Mouse (Mus musculus) hindbrain, embryonic 12.5 days (tissue): Measurements from ENCODE around the gene Mfsd4a. TPM values are rescaled to one million over a fixed set of nuclear protein-coding genes. Genes with fewer than 3 reads are reported as not detected.

Experiments used
- ATAC-seq: fragments of 200-750 bp; cut with Nextera tagmentation; 2 replicates; pipeline ENCODE4 v1.8.0; 2017; ENCODE audit warnings: moderate TSS enrichment; ENCODE audit not compliant: low FRiP score
- H3K27ac ChIP-seq: fragments of 300-500 bp; sonication (generic); 2 replicates; pipeline ENCODE4 v1.5.1; 2016; ENCODE audit warnings: mild to moderate bottlenecking
- H3K27me3 ChIP-seq: fragments of 300-500 bp; sonication (generic); 2 replicates; pipeline ENCODE4 v1.6.1; 2016; ENCODE audit warnings: mild to moderate bottlenecking
- H3K36me3 ChIP-seq: fragments of 300-500 bp; sonication (generic); 2 replicates; pipeline ENCODE4 v1.6.1; 2016; ENCODE audit warnings: mild to moderate bottlenecking
- H3K4me1 ChIP-seq: fragments of 300-500 bp; sonication (generic); 2 replicates; pipeline ENCODE4 v1.6.1; 2016
- H3K4me2 ChIP-seq: fragments of 300-500 bp; sonication (generic); replicated peaks from 2 replicates; pipeline ENCODE4 v1.6.1; 2016; ENCODE audit warnings: mild to moderate bottlenecking
- H3K4me3 ChIP-seq: fragments of 300-500 bp; sonication (generic); 2 replicates; pipeline ENCODE4 v1.5.1; 2016; ENCODE audit warnings: mild to moderate bottlenecking
- H3K9ac ChIP-seq: fragments of 300-500 bp; sonication (generic); 2 replicates; pipeline ENCODE4 v1.6.1; 2016; ENCODE audit warnings: mild to moderate bottlenecking, moderate library complexity
- H3K9me3 ChIP-seq: fragments of 300-500 bp; sonication (generic); replicated peaks from 2 replicates; pipeline ENCODE4 v1.6.1; 2016; ENCODE audit warnings: mild to moderate bottlenecking
- WGBS: fragments of 180-500 bp; shearing (Covaris S2); methylation state at CpG from one replicate; pipeline ENCODE4 v1.1.7; 2016; 5-methylcytosine and 5-hydroxymethylcytosine counted together
- polyA plus RNA-seq: library from polyadenylated mRNA; unstranded; fragments of >200 nt; fragmentation: Nextera tagmentation; extraction: Ambion mirVana; gene quantifications from 2 replicates; pipeline ENCODE4 v1.2.1, GENCODE M21; 2016

The Mfsd4a gene
- polyA plus RNA-seq, 1 experiment from 2014 or later: 15.4 TPM

DNA sequence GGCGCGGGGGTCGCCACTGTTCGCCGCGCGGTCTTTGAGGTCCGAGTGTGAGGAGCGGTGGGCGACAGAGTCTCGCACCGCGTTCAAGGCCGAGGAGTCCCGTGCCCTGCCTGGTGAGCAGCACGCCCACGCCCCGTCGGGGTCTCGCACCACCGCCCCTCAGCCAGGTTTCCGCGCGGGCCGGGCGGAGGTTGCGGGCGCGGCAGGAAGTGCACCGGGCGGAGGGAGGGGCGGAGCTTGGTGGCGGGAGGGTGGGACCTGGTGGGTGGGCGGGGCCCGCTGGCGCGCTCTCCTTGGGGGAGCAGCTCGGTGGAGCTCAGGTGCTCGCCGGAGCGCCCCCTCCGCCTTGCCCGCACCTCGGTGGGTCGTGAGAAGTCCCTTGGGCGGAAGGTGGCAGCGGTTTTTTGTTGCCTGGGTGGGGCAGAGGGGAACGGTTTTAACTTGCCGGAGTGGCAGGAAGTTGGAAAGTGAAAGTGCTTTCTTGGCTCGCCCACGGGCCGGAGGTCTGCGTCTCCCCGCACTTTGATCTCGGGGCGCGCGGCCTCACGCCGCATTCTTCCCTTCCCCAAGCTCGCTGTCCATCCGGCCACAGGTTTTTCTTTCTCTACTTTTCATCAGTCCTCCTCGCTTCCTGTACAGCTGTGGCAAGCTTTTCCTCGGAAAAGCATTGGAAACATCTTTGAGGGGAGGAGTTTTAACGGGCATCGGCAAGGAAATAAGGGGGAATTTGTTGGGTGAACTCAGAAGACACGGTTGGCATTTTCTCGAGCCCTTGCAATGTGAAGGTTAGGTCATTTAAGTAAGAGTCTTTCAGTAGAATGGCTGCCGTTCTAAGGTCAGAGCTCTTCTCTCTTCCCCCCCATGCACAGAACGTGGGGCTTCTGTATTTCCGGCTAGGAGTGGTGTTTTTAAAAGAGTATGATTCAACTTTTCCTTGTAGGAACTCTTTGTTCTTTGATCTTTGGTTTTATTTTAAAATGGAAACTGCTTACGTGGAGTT, 59.7 kb downstream of the Mfsd4a start:
- peak overlapping the region; percentile 98 for H3K27ac ChIP-seq
- ATAC-seq: peak; percentile 92
- peak overlapping the region; percentile 93 for H3K9ac ChIP-seq
- WGBS: 1% methylated on average over 66 of the region's 72 CpGs
- peak overlapping the region; percentile 80 for H3K4me2 ChIP-seq
- H3K9me3 ChIP-seq: no peaks in the 10 kb centered on the region
- H3K36me3 ChIP-seq: no peaks in the 10 kb centered on the region
- peaks cover 18% of the 10 kb centered on the region for H3K4me1 ChIP-seq
- H3K4me3 ChIP-seq: peak overlapping the region; percentile 87
- H3K27me3 ChIP-seq: no peaks in the 10 kb centered on the region

DNA sequence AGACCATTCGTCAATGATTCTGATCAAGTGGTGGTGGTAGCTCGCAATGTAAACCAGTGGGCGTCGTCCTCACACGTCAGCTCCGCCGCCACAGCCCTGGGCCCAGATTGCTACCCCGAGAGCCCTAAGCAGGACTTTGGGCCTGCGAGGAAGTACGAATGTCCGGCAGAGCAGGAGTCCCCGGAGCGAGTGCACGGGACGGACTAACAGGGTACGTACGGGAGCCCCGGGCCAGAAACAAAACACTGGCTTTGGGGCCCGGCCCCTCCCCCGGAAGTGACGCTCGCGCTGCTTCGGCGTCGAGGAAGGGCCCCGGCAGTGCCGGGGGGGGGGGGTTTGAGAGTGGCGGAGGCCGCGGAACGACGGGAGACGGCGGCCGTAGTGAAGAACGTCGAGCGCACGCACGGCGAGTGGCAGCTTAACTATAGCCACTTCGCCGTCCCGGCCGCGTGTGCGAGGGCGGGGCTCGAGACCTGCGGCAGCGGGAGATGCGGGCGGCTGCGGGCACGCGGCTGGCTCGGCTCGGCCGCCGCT, 60.5 kb downstream of the Mfsd4a start, which contains the start of gene Elk4:
TSS of gene Elk4 (plus strand) at position 326 of the 534 bp plus-strand sequence.
- no peaks in the 10 kb centered on the region for H3K36me3 ChIP-seq
- no peaks in the 10 kb centered on the region for H3K9me3 ChIP-seq
- WGBS: under 1% methylated on average over 53 of the region's 61 CpGs
- H3K4me2 ChIP-seq: peak within 1 kb of the TSS; percentile 80
- peak within 1 kb of the TSS; percentile 93 for H3K9ac ChIP-seq
- ATAC-seq: peak; percentile 94
- peak within 1 kb of the TSS; percentile 87 for H3K4me3 ChIP-seq
- peaks cover 18% of the 10 kb centered on the region for H3K4me1 ChIP-seq
- H3K27ac ChIP-seq: peak within 1 kb of the TSS; percentile 98
- H3K27me3 ChIP-seq: no peaks in the 10 kb centered on the region

DNA sequence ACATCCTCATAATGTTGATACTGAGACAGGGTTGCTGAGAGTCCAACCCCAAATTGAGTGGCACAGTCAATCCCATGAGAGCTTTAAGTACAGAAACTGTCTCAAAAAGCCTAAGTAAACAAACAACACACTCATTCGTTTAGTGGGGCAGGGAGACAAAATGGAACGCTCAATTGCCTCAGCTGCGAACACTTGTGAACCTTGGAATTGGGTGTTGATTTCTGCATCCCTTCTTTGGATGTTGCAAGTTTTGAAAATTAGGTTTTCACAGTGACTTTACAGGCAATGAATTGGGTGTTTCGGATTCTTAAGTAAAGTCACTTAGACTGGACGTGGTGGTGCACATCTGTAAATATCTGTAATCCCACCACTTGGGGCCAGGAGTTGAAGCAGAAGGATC, 61.1 kb downstream of the Mfsd4a start:
- H3K4me2 ChIP-seq: peak overlapping the region; percentile 80
- no peak for ATAC-seq
- H3K27ac ChIP-seq: peak overlapping the region; percentile 35; the same call in 1 of the 2 replicates
- WGBS: 36% methylated on average over 5 of the region's 5 CpGs
- no peaks in the 10 kb centered on the region for H3K9me3 ChIP-seq
- H3K4me3 ChIP-seq: peak overlapping the region; percentile 87
- no peak overlapping the region for H3K9ac ChIP-seq
- H3K27me3 ChIP-seq: no peaks in the 10 kb centered on the region
- H3K36me3 ChIP-seq: no peaks in the 10 kb centered on the region
- H3K4me1 ChIP-seq: peaks cover 18% of the 10 kb centered on the region

DNA sequence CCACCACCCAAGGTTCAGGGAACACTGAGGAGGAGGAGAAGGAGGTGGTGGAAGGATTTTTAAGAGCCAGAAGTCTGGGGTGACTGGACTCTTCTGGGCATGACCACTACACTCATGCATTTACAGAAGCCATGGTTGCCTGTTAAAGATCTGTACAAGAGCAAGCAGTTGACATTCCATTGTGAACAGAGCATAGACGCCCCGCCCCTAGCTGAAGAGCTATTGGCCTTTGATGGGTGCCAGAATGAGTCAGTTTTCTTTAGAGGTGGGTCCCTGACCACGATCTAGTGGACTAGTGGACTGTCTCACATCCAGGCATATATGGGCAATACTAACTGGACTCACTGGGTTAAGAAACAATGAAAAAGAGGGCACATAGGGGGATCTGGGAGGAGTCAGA, 61.8 kb downstream of the Mfsd4a start:
- no peaks in the 10 kb centered on the region for H3K27me3 ChIP-seq
- H3K27ac ChIP-seq: no peak overlapping the region
- no peaks in the 10 kb centered on the region for H3K9me3 ChIP-seq
- no peak overlapping the region for H3K9ac ChIP-seq
- H3K36me3 ChIP-seq: no peaks in the 10 kb centered on the region
- 86% methylated on average over 3 of the region's 3 CpGs for WGBS
- no peak overlapping the region for H3K4me2 ChIP-seq
- no peak overlapping the region for H3K4me3 ChIP-seq
- ATAC-seq: no peak
- peaks cover 18% of the 10 kb centered on the region for H3K4me1 ChIP-seq

DNA sequence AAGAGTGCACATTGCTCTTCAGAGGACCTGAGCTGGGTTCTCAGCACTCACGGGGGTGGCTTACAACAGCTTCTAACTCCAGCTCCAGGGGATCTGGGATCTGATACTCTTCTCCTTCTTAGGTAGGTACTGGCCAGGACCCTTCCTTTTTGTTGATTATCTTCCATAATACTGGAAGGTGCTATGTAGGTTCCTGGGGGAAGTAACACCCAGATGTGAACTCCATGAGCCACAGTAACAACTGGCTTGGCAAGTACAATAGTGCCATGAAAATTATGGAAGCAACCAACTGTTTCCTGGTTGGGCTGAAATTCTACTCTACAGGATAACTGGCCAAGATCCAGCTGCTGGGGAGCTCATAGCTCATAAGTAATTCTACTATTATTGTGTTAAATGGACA, 62.4 kb downstream of the Mfsd4a start:
- WGBS: 83% methylated on average over 1 of the region's 1 CpGs

DNA sequence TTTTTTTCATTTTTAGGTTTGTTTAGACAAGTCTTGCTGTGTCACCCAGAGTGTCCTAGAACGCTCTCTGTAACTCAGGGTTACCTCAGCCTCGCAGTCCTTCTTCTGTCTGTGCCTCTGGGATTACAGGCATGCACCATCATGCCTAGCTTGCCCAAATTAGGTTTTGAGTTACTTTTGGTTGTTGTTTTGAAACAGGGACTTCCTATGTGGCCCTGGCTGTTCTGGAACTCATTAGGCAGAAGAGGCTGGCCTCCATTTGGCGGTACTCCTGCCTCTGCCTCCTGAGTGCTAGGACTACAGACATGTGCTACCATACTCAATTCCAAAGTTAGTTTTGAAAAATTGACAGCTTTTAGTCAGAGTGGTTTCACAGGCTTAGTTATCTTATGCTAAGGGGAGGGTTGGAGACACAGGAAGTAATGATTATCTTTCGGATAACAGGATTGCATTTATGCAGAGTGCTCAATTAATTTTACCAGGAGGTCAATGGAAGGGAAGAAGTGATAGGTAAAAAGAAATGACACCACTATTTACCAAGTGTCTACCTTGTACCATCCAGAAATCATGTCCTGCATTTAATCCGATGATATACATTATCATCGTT, 63.2 kb downstream of the Mfsd4a start:
- ATAC-seq: no peak
- Histone ChIP-seq H3K4me2 (no peak overlapping the region), H3K27ac (no peak overlapping the region), H3K4me3 (no peak overlapping the region), H3K36me3 (no peaks in the 10 kb centered on the region), H3K4me1 (peaks cover 16% of the 10 kb centered on the region), H3K9ac (no peak overlapping the region), H3K27me3 (no peaks in the 10 kb centered on the region), H3K9me3 (no peaks in the 10 kb centered on the region)
- 84% methylated on average over 6 of the region's 6 CpGs for WGBS

More for the DNA sequence above, 62.4 kb downstream of the Mfsd4a start:
- Histone ChIP-seq H3K27me3 (no peaks in the 10 kb centered on the region), H3K4me3 (no peak overlapping the region), H3K4me1 (peaks cover 18% of the 10 kb centered on the region), H3K36me3 (no peaks in the 10 kb centered on the region), H3K9me3 (no peaks in the 10 kb centered on the region), H3K9ac (no peak overlapping the region), H3K27ac (no peak overlapping the region), H3K4me2 (no peak overlapping the region)
- ATAC-seq: no peak

DNA sequence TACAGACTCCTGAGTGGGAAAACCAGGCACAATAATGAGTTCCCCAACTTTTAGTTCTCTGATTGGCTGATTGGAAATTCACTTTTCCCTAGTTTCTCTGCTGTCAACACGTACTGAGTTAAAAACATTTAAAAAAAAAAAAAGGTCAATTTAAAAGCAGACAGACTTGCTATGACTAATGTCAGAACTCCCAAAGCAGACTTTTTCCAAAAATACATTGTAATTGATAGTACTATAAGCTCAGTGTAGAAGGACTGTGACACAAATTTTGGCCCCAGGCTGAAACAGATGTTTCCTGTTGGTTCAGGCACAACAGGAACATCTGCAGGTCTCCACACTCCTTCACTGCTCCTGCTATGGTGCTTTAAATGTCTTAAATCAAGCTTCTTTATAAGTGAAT, 64.0 kb downstream of the Mfsd4a start:
- H3K4me2 ChIP-seq: no peak overlapping the region
- no peak for ATAC-seq
- no peaks in the 10 kb centered on the region for H3K27me3 ChIP-seq
- peaks cover 9% of the 10 kb centered on the region for H3K4me1 ChIP-seq
- no peak overlapping the region for H3K27ac ChIP-seq
- H3K36me3 ChIP-seq: no peaks in the 10 kb centered on the region
- WGBS: 76% methylated on average over 1 of the region's 1 CpGs
- no peaks in the 10 kb centered on the region for H3K9me3 ChIP-seq
- H3K9ac ChIP-seq: no peak overlapping the region
- no peak overlapping the region for H3K4me3 ChIP-seq

DNA sequence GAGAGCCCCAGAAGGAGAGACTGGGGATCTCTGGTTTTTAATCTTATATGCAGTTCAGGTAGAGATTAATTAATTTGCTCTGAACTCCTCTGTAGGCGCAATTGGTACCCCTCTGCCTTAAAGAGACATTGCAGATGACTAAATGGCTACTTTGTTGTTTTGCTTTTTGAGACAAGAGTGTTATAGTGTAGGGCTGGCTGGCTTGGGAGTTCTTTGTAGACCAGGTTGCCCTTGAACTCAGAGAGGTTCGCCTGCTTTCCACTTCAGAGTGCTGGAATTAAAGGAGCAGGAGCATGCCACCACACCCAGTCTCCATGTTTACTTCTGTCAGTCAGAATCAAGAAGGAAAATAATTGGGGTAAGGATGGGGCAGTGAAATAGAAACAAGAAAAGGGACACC, 64.8 kb downstream of the Mfsd4a start:
- no peak for ATAC-seq
- Histone ChIP-seq H3K4me3 (no peak overlapping the region), H3K36me3 (no peaks in the 10 kb centered on the region), H3K27me3 (no peaks in the 10 kb centered on the region), H3K9me3 (no peaks in the 10 kb centered on the region), H3K27ac (no peak overlapping the region), H3K4me2 (no peak overlapping the region), H3K4me1 (peaks cover 4% of the 10 kb centered on the region), H3K9ac (no peak overlapping the region)
- WGBS: 70% methylated on average over 2 of the region's 2 CpGs

DNA sequence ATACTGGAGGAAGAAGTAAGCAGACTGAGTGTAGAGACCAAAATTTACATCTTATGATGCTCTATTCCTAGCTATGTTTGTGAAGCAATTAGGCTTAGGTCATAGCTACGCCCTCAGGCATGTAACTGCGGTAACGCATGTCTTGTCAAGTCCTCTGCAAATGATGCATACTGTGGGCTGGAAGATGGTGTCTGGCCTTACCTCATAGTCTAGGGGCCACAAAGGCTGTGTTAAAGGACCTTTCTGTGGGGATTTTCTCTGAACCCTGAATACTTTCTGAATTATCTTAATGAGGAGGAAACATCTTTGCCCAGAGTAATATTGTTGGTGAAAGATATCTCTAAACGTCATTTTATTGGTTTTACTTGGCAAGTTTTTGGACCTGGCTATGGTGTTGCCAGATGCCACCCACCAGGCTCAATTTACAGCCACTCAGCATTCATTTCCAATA, 66.0 kb downstream of the Mfsd4a start:
- Histone ChIP-seq H3K4me3 (no peak overlapping the region), H3K9me3 (no peaks in the 10 kb centered on the region), H3K27ac (no peak overlapping the region), H3K27me3 (no peaks in the 10 kb centered on the region), H3K4me1 (peaks cover 4% of the 10 kb centered on the region), H3K36me3 (no peaks in the 10 kb centered on the region), H3K9ac (no peak overlapping the region), H3K4me2 (no peak overlapping the region)
- ATAC-seq: no peak
- 89% methylated on average over 4 of the region's 4 CpGs for whole genome bisulfite sequencing

DNA sequence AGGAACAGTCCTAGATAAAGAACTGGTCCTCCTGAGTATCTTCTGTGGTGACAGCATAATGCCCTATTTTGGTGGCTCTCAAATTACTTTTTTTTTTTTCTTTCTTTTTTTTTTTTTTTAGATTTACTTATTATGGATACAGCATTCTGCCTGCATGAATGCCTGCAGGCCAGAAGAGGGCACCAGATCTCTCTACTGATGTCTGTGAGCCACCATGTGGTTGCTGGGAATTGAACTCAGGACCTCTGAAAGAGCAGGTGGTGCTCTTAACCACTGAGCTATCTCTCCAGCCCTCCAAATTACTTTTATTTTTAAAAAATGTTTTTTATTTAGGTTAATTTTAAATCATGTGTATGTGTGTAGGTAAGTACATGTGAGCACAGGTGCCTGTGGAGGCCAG, 67.4 kb downstream of the Mfsd4a start:
- Histone ChIP-seq H3K27me3 (no peaks in the 10 kb centered on the region), H3K27ac (no peak overlapping the region), H3K4me1 (no peaks in the 10 kb centered on the region), H3K9me3 (no peaks in the 10 kb centered on the region), H3K4me3 (no peak overlapping the region), H3K36me3 (no peaks in the 10 kb centered on the region), H3K9ac (no peak overlapping the region), H3K4me2 (no peak overlapping the region)
- no peak for ATAC-seq

DNA sequence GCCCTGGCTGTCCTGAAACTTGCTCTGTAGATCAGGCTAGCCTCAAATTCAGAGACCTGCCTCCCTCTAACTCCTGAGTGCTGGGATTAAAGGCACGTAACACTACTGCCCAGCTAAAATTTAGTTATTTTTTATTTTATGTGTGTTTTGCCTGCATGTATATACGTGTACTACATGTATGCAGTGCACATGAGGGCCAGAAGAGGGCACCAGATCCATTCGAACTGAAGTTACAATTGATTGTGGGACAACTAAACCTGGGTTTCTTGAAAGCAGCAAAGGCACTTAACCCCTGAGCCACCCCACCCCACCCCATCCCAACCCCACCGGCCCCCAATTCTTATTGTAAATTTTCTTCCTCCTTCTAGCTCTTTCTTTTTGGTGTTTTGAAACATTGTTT, 72.8 kb downstream of the Mfsd4a start:
- no peaks in the 10 kb centered on the region for H3K9me3 ChIP-seq
- no peaks in the 10 kb centered on the region for H3K36me3 ChIP-seq
- WGBS: 37% methylated on average over 4 of the region's 4 CpGs
- ATAC-seq: no peak
- H3K9ac ChIP-seq: no peak overlapping the region
- no peak overlapping the region for H3K27ac ChIP-seq
- H3K4me1 ChIP-seq: no peaks in the 10 kb centered on the region
- no peak overlapping the region for H3K4me3 ChIP-seq
- H3K27me3 ChIP-seq: no peaks in the 10 kb centered on the region
- no peak overlapping the region for H3K4me2 ChIP-seq

DNA sequence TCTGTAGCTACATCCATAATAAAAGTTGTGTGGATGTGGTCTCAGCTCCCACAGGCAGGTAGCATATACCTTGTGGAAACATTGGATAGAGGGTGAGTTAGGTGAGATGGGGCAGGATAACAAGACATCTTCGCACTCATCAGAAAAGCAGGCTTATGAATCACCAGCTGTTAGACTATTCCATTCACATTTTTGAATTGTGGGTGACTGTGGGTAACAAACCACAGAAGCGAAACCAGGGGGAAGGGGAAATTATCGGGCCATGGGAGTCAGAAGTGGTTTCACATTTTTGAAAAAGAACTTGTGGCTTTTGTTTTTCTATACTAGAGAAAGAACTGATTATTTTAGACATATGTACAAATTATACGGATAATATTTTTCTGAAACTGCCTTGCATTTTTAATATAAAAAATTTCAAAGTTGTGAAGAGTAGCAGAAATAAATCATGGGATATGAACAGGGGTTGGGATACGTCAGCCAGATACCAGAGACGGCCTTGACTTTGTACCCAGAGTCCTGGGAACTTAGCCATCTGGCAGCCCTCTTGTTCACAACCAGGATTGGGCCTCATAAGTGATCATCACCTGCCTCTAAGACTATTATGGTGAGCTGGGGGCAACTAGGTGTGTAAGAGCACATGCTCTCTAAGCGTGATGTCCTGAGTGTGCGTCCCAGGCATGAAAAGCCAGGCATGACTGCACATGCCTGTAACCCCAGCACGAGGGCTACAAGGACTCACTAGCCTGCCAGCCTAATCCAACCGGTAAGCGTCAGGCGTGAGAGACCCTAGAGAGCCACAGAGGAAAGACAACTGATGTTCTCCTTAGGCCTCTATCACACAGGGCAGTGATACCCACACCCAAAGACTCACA, 74.5 kb downstream of the Mfsd4a start:
- Histone ChIP-seq H3K27ac (no peak overlapping the region), H3K9me3 (no peaks in the 10 kb centered on the region), H3K36me3 (no peaks in the 10 kb centered on the region), H3K9ac (no peak overlapping the region), H3K4me3 (no peak overlapping the region), H3K4me2 (no peak overlapping the region), H3K4me1 (no peaks in the 10 kb centered on the region), H3K27me3 (no peaks in the 10 kb centered on the region)
- no peak for ATAC-seq
- WGBS: 90% methylated on average over 12 of the region's 12 CpGs
